Mouse (Mus musculus): ENCODE results near the gene Exoc6. TPM values are rescaled to one million over a fixed set of nuclear protein-coding genes. Genes with fewer than 3 reads are reported as not detected.
A peak's percentile ranks its signal among the peaks of the same experiment; 100 is the strongest.

Exoc6 gene
- polyA plus RNA-seq, 1 experiment from 2014 or later: 18.9 TPM

DNA sequence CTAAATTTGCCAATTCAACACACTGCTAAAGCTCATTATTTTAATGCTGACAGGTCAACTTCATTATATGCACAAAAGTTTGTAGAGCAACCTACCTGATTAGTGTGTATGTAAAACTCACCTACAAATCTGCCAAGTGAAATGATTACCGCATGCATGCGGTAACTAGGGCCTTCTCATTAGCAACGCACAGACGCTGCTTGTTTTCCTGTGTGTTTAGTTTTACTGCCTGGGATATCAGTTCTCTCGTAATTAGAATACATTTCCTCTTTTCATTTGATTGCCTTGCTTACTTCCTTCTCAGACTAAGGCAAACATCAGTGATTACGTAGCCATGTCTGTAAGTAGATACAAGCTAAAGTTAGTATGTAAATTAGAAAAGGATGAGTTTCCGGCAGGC is 62.7 kb downstream of the Exoc6 start:
- TF ChIP-seq CTCF (IDR thresholded peaks at IDR 0.05; ENCODE audit: low read depth): no peak
- no peak for TF ChIP-seq EP300 (IDR thresholded peaks at IDR 0.05; ENCODE audit: low read depth)
- no peak for ATAC-seq
- 81% methylated on average over 7 of the region's 7 CpGs for WGBS (ENCODE audit: insufficient replicate concordance)
- peaks cover 47% of the 10 kb centered on the region for H3K36me3 ChIP-seq (replicated peaks; ENCODE audit: insufficient read depth, low read length)
- no peaks in the 10 kb centered on the region for H3K27me3 ChIP-seq (ENCODE audit: insufficient read depth, low read length)
- DNase-seq: no peak
- no peaks in the 10 kb centered on the region for H3K4me1 ChIP-seq (ENCODE audit: insufficient read depth)
- H3K4me3 ChIP-seq (ENCODE audit: low read depth, low read length): no peak overlapping the region
- no peak overlapping the region for H3K9ac ChIP-seq (replicated peaks)
- H3K27ac ChIP-seq (ENCODE audit: low read depth): no peak overlapping the region
- no peak overlapping the region for H3K4me2 ChIP-seq (ENCODE audit: low read depth, low read length)
- H3K9me3 ChIP-seq (ENCODE audit: low read length): no peaks in the 10 kb centered on the region

DNA sequence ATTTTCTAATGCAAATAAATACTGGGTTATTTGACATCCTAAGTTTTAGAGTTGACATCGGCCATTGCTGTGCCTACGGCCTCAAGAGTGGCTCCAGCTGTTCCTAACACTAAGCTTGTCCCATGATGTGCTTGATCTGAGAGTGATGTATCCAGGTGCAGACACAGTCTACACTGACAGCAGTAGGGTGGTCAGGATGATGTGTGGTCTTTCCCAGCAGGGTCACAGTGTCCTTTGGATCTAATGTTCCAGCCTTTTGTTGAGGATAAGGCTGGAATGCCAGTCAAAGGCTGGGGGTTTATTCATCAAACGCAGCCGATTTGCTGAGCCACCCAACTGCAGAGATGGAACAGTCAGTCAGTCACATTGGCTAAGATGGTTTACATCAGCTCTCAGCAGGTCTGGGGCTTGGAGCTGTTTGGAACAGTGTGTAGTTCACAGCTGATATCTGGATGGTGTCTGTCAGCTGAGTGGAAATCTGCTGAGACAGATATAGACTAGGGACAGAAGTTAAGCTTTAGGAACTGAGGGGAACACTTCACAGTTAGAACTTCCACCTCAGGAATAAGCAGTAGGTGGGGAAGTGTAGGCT is 64.9 kb downstream of the Exoc6 start:
- Histone ChIP-seq H3K4me3 (ENCODE audit: low read depth, low read length) (no peak overlapping the region), H3K4me2 (ENCODE audit: low read depth, low read length) (no peak overlapping the region), H3K36me3 (replicated peaks; ENCODE audit: insufficient read depth, low read length) (peaks cover 29% of the 10 kb centered on the region), H3K27me3 (ENCODE audit: insufficient read depth, low read length) (no peaks in the 10 kb centered on the region), H3K27ac (ENCODE audit: low read depth) (no peak overlapping the region), H3K4me1 (ENCODE audit: insufficient read depth) (no peaks in the 10 kb centered on the region), H3K9ac (replicated peaks) (no peak overlapping the region), H3K9me3 (ENCODE audit: low read length) (no peaks in the 10 kb centered on the region)
- DNase-seq (no peak), ATAC-seq (no peak)
- no peak for TF ChIP-seq CTCF (IDR thresholded peaks at IDR 0.05; ENCODE audit: low read depth)
- no peak for TF ChIP-seq EP300 (IDR thresholded peaks at IDR 0.05; ENCODE audit: low read depth)
- 85% methylated on average over 4 of the region's 4 CpGs for WGBS (ENCODE audit: insufficient replicate concordance)

DNA sequence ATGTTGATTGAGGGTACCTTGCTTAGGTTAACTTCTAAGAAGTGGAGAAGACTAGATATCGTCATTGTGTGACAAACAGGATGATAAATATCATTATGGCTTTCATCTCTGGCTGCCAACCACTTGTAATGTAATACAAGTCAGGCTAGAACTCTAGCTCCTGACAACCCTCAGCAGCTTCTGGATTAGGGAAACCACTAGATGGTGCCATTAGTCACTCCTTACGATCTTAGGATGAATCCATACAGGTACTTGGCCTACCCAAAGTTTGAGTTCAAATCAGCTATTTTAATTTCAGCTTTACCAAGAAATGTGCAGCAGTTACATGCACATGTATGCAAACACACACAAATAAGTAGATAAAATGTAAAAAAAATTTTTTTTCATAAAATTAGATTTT is 97.8 kb downstream of the Exoc6 start:
- no peak for ATAC-seq
- Histone ChIP-seq H3K4me2 (ENCODE audit: low read depth, low read length) (no peak overlapping the region), H3K9me3 (ENCODE audit: low read length) (no peaks in the 10 kb centered on the region), H3K9ac (replicated peaks) (no peak overlapping the region), H3K4me1 (ENCODE audit: insufficient read depth) (no peaks in the 10 kb centered on the region), H3K27ac (ENCODE audit: low read depth) (no peak overlapping the region), H3K36me3 (replicated peaks; ENCODE audit: insufficient read depth, low read length) (0 out of 2 replicates have a peak, but pooled peaks cover 13% of the 10 kb centered on the region), H3K4me3 (ENCODE audit: low read depth, low read length) (no peak overlapping the region), H3K27me3 (ENCODE audit: insufficient read depth, low read length) (no peaks in the 10 kb centered on the region)
- TF ChIP-seq CTCF (IDR thresholded peaks at IDR 0.05; ENCODE audit: low read depth): peak; percentile 37
- no peak for TF ChIP-seq EP300 (IDR thresholded peaks at IDR 0.05; ENCODE audit: low read depth)
- no peak for DNase-seq
- WGBS (ENCODE audit: insufficient replicate concordance): 62% methylated on average over 2 of the region's 2 CpGs

DNA sequence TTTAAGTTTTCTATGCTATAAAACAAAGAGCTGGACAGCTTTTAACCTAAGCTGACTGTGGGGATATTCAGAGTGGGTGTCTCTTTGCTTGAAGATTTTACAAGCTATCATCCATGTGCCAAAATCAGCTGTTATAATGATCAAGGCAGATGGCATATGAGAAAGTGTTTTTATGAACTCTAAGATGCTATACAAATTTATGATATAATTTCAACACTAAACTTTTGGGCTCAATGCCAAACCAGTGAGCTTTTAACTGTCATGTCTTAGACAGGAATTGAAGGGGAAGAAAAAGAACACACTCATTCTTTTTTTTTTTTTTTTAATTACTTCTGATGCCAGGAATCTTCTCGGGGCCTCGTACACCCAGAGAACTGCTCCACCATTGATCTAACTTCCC is 100.3 kb downstream of the Exoc6 start:
- WGBS (ENCODE audit: insufficient replicate concordance): 73% methylated on average over 2 of the region's 2 CpGs
- no peak overlapping the region for H3K9ac ChIP-seq (replicated peaks)
- DNase-seq (no peak), ATAC-seq (no peak)
- H3K4me3 ChIP-seq (ENCODE audit: low read depth, low read length): no peak overlapping the region
- no peak overlapping the region for H3K4me2 ChIP-seq (ENCODE audit: low read depth, low read length)
- no peak overlapping the region for H3K27ac ChIP-seq (ENCODE audit: low read depth)
- H3K36me3 ChIP-seq (replicated peaks; ENCODE audit: insufficient read depth, low read length): peaks cover 21% of the 10 kb centered on the region; the same call in 1 of the 2 replicates
- TF ChIP-seq EP300 (IDR thresholded peaks at IDR 0.05; ENCODE audit: low read depth): no peak
- no peak for TF ChIP-seq CTCF (IDR thresholded peaks at IDR 0.05; ENCODE audit: low read depth)
- H3K4me1 ChIP-seq (ENCODE audit: insufficient read depth): no peaks in the 10 kb centered on the region
- H3K9me3 ChIP-seq (ENCODE audit: low read length): no peaks in the 10 kb centered on the region
- no peaks in the 10 kb centered on the region for H3K27me3 ChIP-seq (ENCODE audit: insufficient read depth, low read length)

DNA sequence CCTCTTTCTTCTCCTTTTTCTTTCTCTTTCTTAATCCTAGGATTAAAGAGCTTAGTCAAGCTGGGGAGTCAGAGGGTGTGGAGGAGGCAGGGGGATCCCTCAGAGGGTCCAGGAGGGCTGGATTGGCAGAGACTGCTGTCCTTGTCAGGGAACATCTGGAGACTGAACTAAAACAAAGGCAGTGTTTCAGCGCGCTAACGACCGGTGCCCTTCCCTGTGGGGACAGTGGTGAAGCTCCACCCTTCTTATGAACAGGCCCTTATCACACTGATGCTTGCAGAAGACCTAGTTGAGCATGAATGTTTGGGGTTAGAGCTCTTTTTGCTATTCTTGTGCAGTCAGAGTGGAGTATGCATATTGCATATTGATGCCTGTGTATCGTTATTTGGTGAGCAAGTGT is 103.8 kb downstream of the Exoc6 start:
- 0 out of 2 replicates have a peak, but pooled peaks cover 4% of the 10 kb centered on the region for H3K4me1 ChIP-seq (ENCODE audit: insufficient read depth)
- H3K9me3 ChIP-seq (ENCODE audit: low read length): no peaks in the 10 kb centered on the region
- TF ChIP-seq EP300 (IDR thresholded peaks at IDR 0.05; ENCODE audit: low read depth): no peak
- TF ChIP-seq CTCF (IDR thresholded peaks at IDR 0.05; ENCODE audit: low read depth): no peak
- H3K4me2 ChIP-seq (ENCODE audit: low read depth, low read length): no peak overlapping the region
- H3K36me3 ChIP-seq (replicated peaks; ENCODE audit: insufficient read depth, low read length): peaks cover 17% of the 10 kb centered on the region; the same call in 1 of the 2 replicates
- 53% methylated on average over 5 of the region's 5 CpGs for WGBS (ENCODE audit: insufficient replicate concordance)
- no peak for ATAC-seq
- H3K4me3 ChIP-seq (ENCODE audit: low read depth, low read length): no peak overlapping the region
- DNase-seq: no peak
- no peaks in the 10 kb centered on the region for H3K27me3 ChIP-seq (ENCODE audit: insufficient read depth, low read length)
- H3K9ac ChIP-seq (replicated peaks): no peak overlapping the region
- no peak overlapping the region for H3K27ac ChIP-seq (ENCODE audit: low read depth)

DNA sequence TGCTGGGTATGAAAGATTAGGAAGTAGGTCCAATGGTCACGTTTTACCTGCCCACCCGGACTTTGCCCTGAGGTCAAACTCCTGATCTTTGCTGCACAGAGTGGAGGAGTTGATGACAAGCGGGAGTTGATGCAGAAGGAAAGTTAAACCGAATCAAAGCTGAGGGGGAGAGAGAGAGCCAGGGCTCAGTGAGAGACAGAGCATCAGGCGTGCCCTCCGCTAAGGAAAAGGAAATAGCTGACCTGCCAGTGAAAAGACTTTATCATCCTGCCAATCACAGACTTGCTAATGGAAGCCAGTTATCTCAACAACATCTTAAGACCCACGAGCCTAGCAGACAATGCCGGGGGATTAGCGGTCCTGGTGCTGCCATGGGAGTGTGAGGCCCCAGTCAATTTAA is 106.2 kb downstream of the Exoc6 start:
- Histone ChIP-seq H3K9me3 (ENCODE audit: low read length) (no peaks in the 10 kb centered on the region), H3K4me2 (ENCODE audit: low read depth, low read length) (no peak overlapping the region), H3K4me3 (ENCODE audit: low read depth, low read length) (no peak overlapping the region), H3K27me3 (ENCODE audit: insufficient read depth, low read length) (no peaks in the 10 kb centered on the region), H3K9ac (replicated peaks) (no peak overlapping the region), H3K27ac (ENCODE audit: low read depth) (no peak overlapping the region), H3K4me1 (ENCODE audit: insufficient read depth) (0 out of 2 replicates have a peak, but pooled peaks cover 4% of the 10 kb centered on the region), H3K36me3 (replicated peaks; ENCODE audit: insufficient read depth, low read length) (peaks cover 12% of the 10 kb centered on the region; the same call in 1 of the 2 replicates)
- WGBS (ENCODE audit: insufficient replicate concordance): 56% methylated on average over 9 of the region's 9 CpGs
- ATAC-seq (no peak), DNase-seq (no peak)
- TF ChIP-seq CTCF (IDR thresholded peaks at IDR 0.05; ENCODE audit: low read depth): no peak
- no peak for TF ChIP-seq EP300 (IDR thresholded peaks at IDR 0.05; ENCODE audit: low read depth)
